Comparison of ENCODE assay signal across 22 mouse cellular contexts in the genomic region with DNA sequence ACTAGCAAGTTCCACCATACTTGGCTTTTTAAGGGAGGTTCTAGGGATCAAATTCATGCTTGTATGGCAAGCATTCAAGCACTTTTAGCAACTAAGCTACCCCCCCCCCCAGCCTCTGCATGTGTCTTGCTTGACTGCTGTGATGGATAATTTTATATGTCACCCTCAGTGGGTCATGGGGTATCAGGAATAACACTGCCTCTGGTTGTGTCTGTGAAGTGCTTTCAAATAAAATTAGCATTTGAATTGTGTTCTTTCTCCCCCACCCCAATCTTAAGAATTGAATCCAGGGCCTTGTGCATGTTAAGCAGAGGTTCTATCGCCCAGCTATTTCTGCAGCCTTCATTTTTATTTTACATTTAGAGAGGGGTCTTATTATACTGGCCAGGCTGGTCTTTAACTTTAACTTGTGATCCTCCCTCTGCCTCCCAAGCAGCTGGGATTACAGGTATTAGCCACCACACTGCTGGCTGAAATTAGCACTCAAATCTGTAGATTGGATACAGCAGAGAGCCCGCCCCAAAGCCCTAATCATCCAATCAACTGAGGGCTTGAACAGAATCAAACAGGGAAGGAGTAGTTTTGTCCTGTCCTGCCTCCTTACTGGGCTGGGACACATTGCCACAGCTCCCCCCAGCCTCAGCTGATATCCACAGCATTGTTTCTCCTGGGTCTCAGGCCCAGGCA. TPM values are rescaled to one million over a fixed set of nuclear protein-coding genes. Genes with fewer than 3 reads are reported as not detected.
"Had no signal": no experiment of that assay in that cellular context is flagged by ENCODE, and none has a peak within 500 bp of the region (broad histone marks: within the 10 kb centered on the region; RNA-seq: fewer than 3 reads in every experiment).

No protein-coding gene starts in this region.

- H3K9ac ChIP-seq: limb, embryonic 13.5 days; liver, embryonic 12.5 days; liver, embryonic 15.5 days; lung, embryonic 15.5 days; midbrain, embryonic 15.5 days had no signal

- H3K4me1 ChIP-seq: limb, embryonic 10.5 days; limb, embryonic 13.5 days; liver, embryonic 12.5 days; liver, embryonic 15.5 days; lung, embryonic 15.5 days; megakaryocyte, embryonic 14.5 days had no signal

- ATAC-seq: liver, embryonic 12.5 days; midbrain, embryonic 15.5 days had no signal

- H3K36me3 ChIP-seq: limb, embryonic 10.5 days; limb, embryonic 13.5 days; liver, embryonic 12.5 days; liver, embryonic 15.5 days; lung, embryonic 15.5 days; midbrain, embryonic 15.5 days had no signal

- H3K4me2 ChIP-seq: limb, embryonic 13.5 days; liver, embryonic 12.5 days; liver, embryonic 15.5 days; lung, embryonic 15.5 days; midbrain, embryonic 11.5 days; midbrain, embryonic 15.5 days had no signal

- H3K9me3 ChIP-seq: limb, embryonic 10.5 days; limb, embryonic 13.5 days; liver, embryonic 12.5 days; liver, embryonic 15.5 days; lung, embryonic 15.5 days; megakaryocyte, embryonic 14.5 days; midbrain, embryonic 15.5 days had no signal

- H3K27ac ChIP-seq: kidney, postnatal 0 days; limb, embryonic 10.5 days; limb, embryonic 13.5 days; liver, embryonic 12.5 days; liver, embryonic 15.5 days; lung, embryonic 15.5 days; midbrain, embryonic 15.5 days; stomach, postnatal 0 days had no signal

- DNase-seq: kidney, adult 2 months; kidney, postnatal 25 days; liver; lung, adult 18-20 months; lung, postnatal 10 days; lung, postnatal 36 days; right cerebral cortex, adult 18-20 months; right cerebral cortex, postnatal 14 days; right cerebral cortex, postnatal 4 days; thymus, adult 2 months; thymus, postnatal 14 days; thymus, postnatal 4 days had no signal

- H3K27me3 ChIP-seq: liver, embryonic 12.5 days; liver, embryonic 15.5 days; lung, embryonic 15.5 days; midbrain, embryonic 15.5 days had no signal

- H3K4me3 ChIP-seq: limb, embryonic 10.5 days; limb, embryonic 13.5 days; liver, embryonic 12.5 days; liver, embryonic 15.5 days; lung, embryonic 15.5 days; megakaryocyte, embryonic 14.5 days; midbrain, embryonic 15.5 days had no signal

RNA-seq across cellular contexts. Expression of gene Crtac1, which starts 36.6 kb away (rescaled TPM):
- polyA plus RNA-seq: liver, embryonic 12.5 days had no signal
